In genomic region chr2:26315925-26316311, GRCm38 (mm10) we compare ENCODE assay signal across 8 mouse cellular contexts. TPM values are rescaled to one million over a fixed set of nuclear protein-coding genes. Genes with fewer than 3 reads are reported as not detected.
DNase-seq lines count a peak whose midpoint lies in the region; ATAC-seq lines count a peak whose summit lies in the region.

No protein-coding gene starts in this region.

- 1% methylated on average over 11 of the region's 11 CpGs for WGBS in heart, embryonic 10.5 days
- under 1% methylated on average over 11 of the region's 11 CpGs for WGBS in kidney, embryonic 14.5 days
- WGBS in lung, embryonic 16.5 days = under 1% methylated on average over 11 of the region's 11 CpGs

- H3K27me3 ChIP-seq in heart, embryonic 10.5 days (ENCODE audit: insufficient read depth, poor library complexity, severe bottlenecking) = no peaks in the 10 kb centered on the region
- no peaks in the 10 kb centered on the region for H3K27me3 ChIP-seq in kidney, embryonic 14.5 days (ENCODE audit: control insufficient read depth, insufficient read depth, low read length)
- no peaks in the 10 kb centered on the region for H3K27me3 ChIP-seq in lung, embryonic 16.5 days (ENCODE audit: control insufficient read depth, insufficient read depth, low read depth, low read length)

- H3K4me3 ChIP-seq in heart, embryonic 10.5 days = peak overlapping the region; percentile 85
- peak overlapping the region; percentile 92 for H3K4me3 ChIP-seq in kidney, embryonic 14.5 days (ENCODE audit: low read length)
- H3K4me3 ChIP-seq in lung, embryonic 16.5 days (ENCODE audit: low read length) = peak overlapping the region; percentile 89

- no peaks in the 10 kb centered on the region for H3K9me3 ChIP-seq in heart, embryonic 10.5 days
- H3K9me3 ChIP-seq in kidney, embryonic 14.5 days (ENCODE audit: control insufficient read depth, low read length) = no peaks in the 10 kb centered on the region
- H3K9me3 ChIP-seq in lung, embryonic 16.5 days (ENCODE audit: control insufficient read depth, low read length) = no peaks in the 10 kb centered on the region

- H3K36me3 ChIP-seq in heart, embryonic 10.5 days = peaks cover 17% of the 10 kb centered on the region
- H3K36me3 ChIP-seq in kidney, embryonic 14.5 days (ENCODE audit: control insufficient read depth, insufficient read depth, low read length) = no peaks in the 10 kb centered on the region
- H3K36me3 ChIP-seq in lung, embryonic 16.5 days (ENCODE audit: control insufficient read depth, insufficient read depth, low read length) = no peaks in the 10 kb centered on the region

- H3K27ac ChIP-seq in heart, embryonic 10.5 days = peak overlapping the region; percentile 97
- peak overlapping the region; percentile 98 for H3K27ac ChIP-seq in kidney, embryonic 14.5 days (ENCODE audit: low read depth, low read length)
- peak overlapping the region; percentile 98 for H3K27ac ChIP-seq in lung, embryonic 16.5 days (ENCODE audit: low read length)

- peak; percentile 38 for DNase-seq in urinary bladder, postnatal 25 days (ENCODE audit: low spot score)
- no peak for DNase-seq in urinary bladder, adult 18-20 months (ENCODE audit: low spot score in 2 of 2)
- peak; percentile 86 to 91 for DNase-seq in cerebellum, postnatal 25 days
- DNase-seq in heart, embryonic 10.5 days (ENCODE audit: low spot score) = no peak
- DNase-seq in ovary, postnatal 14 days (ENCODE audit: low spot score) = peak; percentile 54
- DNase-seq in layer of hippocampus, adult 8-10 months (ENCODE audit: low spot score in 2 of 2) = no peak

- peak; percentile 26 for ATAC-seq in kidney, embryonic 14.5 days (ENCODE audit: low FRiP score, low TSS enrichment)
- ATAC-seq in lung, embryonic 16.5 days (ENCODE audit: low read depth) = peak; percentile 16; the same call in 1 of the 2 replicates

- peaks cover 80% of the 10 kb centered on the region for H3K4me1 ChIP-seq in heart, embryonic 10.5 days
- peaks cover 31% of the 10 kb centered on the region for H3K4me1 ChIP-seq in kidney, embryonic 14.5 days (ENCODE audit: control insufficient read depth, insufficient read depth, low read length)
- H3K4me1 ChIP-seq in lung, embryonic 16.5 days (replicated peaks; ENCODE audit: control insufficient read depth, insufficient read depth, low read length) = peaks cover 44% of the 10 kb centered on the region

- H3K4me2 ChIP-seq in kidney, embryonic 14.5 days (replicated peaks; ENCODE audit: low read depth, low read length) = peak overlapping the region; percentile 93
- H3K4me2 ChIP-seq in lung, embryonic 16.5 days (ENCODE audit: low read depth, low read length) = peak overlapping the region; percentile 75

- H3K9ac ChIP-seq in kidney, embryonic 14.5 days (ENCODE audit: low read depth, low read length) = peak overlapping the region; percentile 96
- peak overlapping the region; percentile 93 for H3K9ac ChIP-seq in lung, embryonic 16.5 days (ENCODE audit: low read length)

RNA-seq across cellular contexts. Expression of gene Gpsm1, which starts 0.6 kb away (rescaled TPM):
- 43.7 and 53.9 TPM in 2 replicates for polyA plus RNA-seq in heart, embryonic 10.5 days (2016; fragmentation: Nextera tagmentation; extraction: Ambion mirVana)
- polyA plus RNA-seq in kidney, embryonic 14.5 days (2014; fragmentation: Nextera tagmentation; extraction: Ambion mirVana) = 25.7 and 27.1 TPM in 2 replicates
- polyA plus RNA-seq in lung, embryonic 16.5 days (2015; fragmentation: Nextera tagmentation; extraction: Ambion mirVana) = 47.2 and 51.6 TPM in 2 replicates
- total RNA-seq in layer of hippocampus, adult 8-10 months (2022) = 10 to 100 TPM; 44.1 to 48.7 (median 45.6) TPM

RNA-seq across cellular contexts. Expression of gene Ccdc187, which starts 21.6 kb away (rescaled TPM):
- polyA plus RNA-seq in heart, embryonic 10.5 days (2016; fragmentation: Nextera tagmentation; extraction: Ambion mirVana) = 0.02 TPM in 1 of 2 replicates, not detected in the other
- polyA plus RNA-seq in kidney, embryonic 14.5 days (2014; fragmentation: Nextera tagmentation; extraction: Ambion mirVana) = 0.04 TPM in 1 of 2 replicates, not detected in the other
- 0.60 TPM in 2 replicates for polyA plus RNA-seq in lung, embryonic 16.5 days (2015; fragmentation: Nextera tagmentation; extraction: Ambion mirVana)
- 1 to 10 TPM in 3 of 4 experiments, under 1 TPM in 1; 0.47 to 1.9 (median 1.5) TPM for total RNA-seq in layer of hippocampus, adult 8-10 months (2022)

RNA-seq across cellular contexts. Expression of gene Dnlz, which starts 36.0 kb away (rescaled TPM):
- 32.7 and 34.7 TPM in 2 replicates for polyA plus RNA-seq in heart, embryonic 10.5 days (2016; fragmentation: Nextera tagmentation; extraction: Ambion mirVana)
- 27.4 and 33.3 TPM in 2 replicates for polyA plus RNA-seq in kidney, embryonic 14.5 days (2014; fragmentation: Nextera tagmentation; extraction: Ambion mirVana)
- polyA plus RNA-seq in lung, embryonic 16.5 days (2015; fragmentation: Nextera tagmentation; extraction: Ambion mirVana) = 22.8 and 24.7 TPM in 2 replicates
- 10 to 100 TPM; 22.4 to 27.7 (median 24.8) TPM for total RNA-seq in layer of hippocampus, adult 8-10 months (2022)

RNA-seq across cellular contexts. Expression of gene Card9, which starts 44.8 kb away (rescaled TPM):
- 0.31 and 0.62 TPM in 2 replicates for polyA plus RNA-seq in heart, embryonic 10.5 days (2016; fragmentation: Nextera tagmentation; extraction: Ambion mirVana)
- 0.24 and 0.53 TPM in 2 replicates for polyA plus RNA-seq in kidney, embryonic 14.5 days (2014; fragmentation: Nextera tagmentation; extraction: Ambion mirVana)
- 4.2 and 4.4 TPM in 2 replicates for polyA plus RNA-seq in lung, embryonic 16.5 days (2015; fragmentation: Nextera tagmentation; extraction: Ambion mirVana)
- total RNA-seq in layer of hippocampus, adult 8-10 months (2022) = 1 to 10 TPM; 1.6 to 6.1 (median 4.1) TPM

Comparison
In these comparisons a context has a peak if more than half of its experiments do, and no peak if none do; other contexts are left out.
1. DNase-seq: peak in urinary bladder, postnatal 25 days (single experiment), cerebellum, postnatal 25 days (2 of 2) and ovary, postnatal 14 days (single experiment); none in urinary bladder, adult 18-20 months (0 of 2), heart, embryonic 10.5 days (single experiment) and layer of hippocampus, adult 8-10 months (0 of 2).
2. Peak in every context shown above with its lines, with median percentiles within 50 percentile points of each other: H3K27ac ChIP-seq and H3K4me3 ChIP-seq.